Mouse (Mus musculus) ES-E14 (cell line): ENCODE data around the gene Fzd7. TPM values are rescaled to one million over a fixed set of nuclear protein-coding genes. Genes with fewer than 3 reads are reported as not detected.
A peak's percentile ranks its signal among the peaks of the same experiment; 100 is the strongest.

Source experiments
- DNase-seq: peaks from one replicate; pipeline ENCODE4 v3.0.0-alpha.2; 2013; ENCODE audit warnings: low read depth, low spot score
- H3K27ac ChIP-seq: 2 replicates; pipeline ENCODE4 v1.5.1; 2012; ENCODE audit warnings: low read depth, mild to moderate bottlenecking, low read length, moderate library complexity, mixed read lengths; ENCODE audit not compliant: poor library complexity, insufficient read depth, severe bottlenecking
- H3K36me3 ChIP-seq: 2 replicates; pipeline ENCODE4 v1.6.1; 2012; ENCODE audit warnings: mild to moderate bottlenecking, low read length, moderate library complexity, mixed read lengths; ENCODE audit not compliant: control insufficient read depth, poor library complexity, insufficient read depth, severe bottlenecking
- H3K4me1 ChIP-seq, 2 experiments: fragments of 150-350 bp in 1 of 2; sonication (generic) in 1 of 2; 2 replicates each; pipeline ENCODE4 v1.6.1; 2012; ENCODE audit warnings: low read length in 2 of 2, mild to moderate bottlenecking in 1 of 2, mixed read lengths in 1 of 2; ENCODE audit not compliant: control insufficient read depth in 2 of 2, insufficient read depth in 2 of 2, poor library complexity in 1 of 2
- H3K4me3 ChIP-seq, 2 experiments: fragments of 150-350 bp in 1 of 2; sonication (generic) in 1 of 2; 2 replicates each; pipeline ENCODE4 v1.5.1; 2012; ENCODE audit warnings: low read length in 2 of 2, low read depth in 1 of 2, mild to moderate bottlenecking in 1 of 2, mixed read lengths in 1 of 2; ENCODE audit not compliant: insufficient read depth in 1 of 2, poor library complexity in 1 of 2, severe bottlenecking in 1 of 2
- H3K9ac ChIP-seq: 2 replicates; pipeline ENCODE4 v1.6.1; 2012; ENCODE audit warnings: low read depth, mild to moderate bottlenecking, low read length, mixed read lengths; ENCODE audit not compliant: poor library complexity, insufficient read depth, severe bottlenecking
- H3K9me3 ChIP-seq: fragments of 150-350 bp; sonication (generic); 2 replicates; pipeline ENCODE4 v1.6.1; 2012; ENCODE audit warnings: low read depth, mild to moderate bottlenecking, low read length; ENCODE audit not compliant: control insufficient read depth, insufficient read depth
- CHD2 ChIP-seq: IDR thresholded peaks from 2 replicates; pipeline ENCODE4 v1.6.1; 2014; ENCODE audit warnings: mild to moderate bottlenecking, low read depth, low read length, inconsistent platforms
- HCFC1 ChIP-seq: IDR thresholded peaks from 2 replicates; pipeline ENCODE4 v1.6.1; 2012; ENCODE audit warnings: low read length, inconsistent platforms, borderline replicate concordance; ENCODE audit not compliant: insufficient read depth
- MAFK ChIP-seq: IDR thresholded peaks from 2 replicates; pipeline ENCODE4 v1.6.1; 2014; ENCODE audit warnings: mild to moderate bottlenecking, low read depth, low read length, inconsistent platforms; ENCODE audit not compliant: insufficient read depth
- ZC3H11A ChIP-seq: IDR thresholded peaks from 2 replicates; pipeline ENCODE4 v1.6.1; 2012; ENCODE audit warnings: low read depth, mild to moderate bottlenecking, inconsistent platforms, low read length, borderline replicate concordance
- ZNF384 ChIP-seq: IDR thresholded peaks from 2 replicates; pipeline ENCODE4 v1.6.1; 2012; ENCODE audit warnings: low read depth, low read length, inconsistent platforms
- in situ Hi-C, 2 experiments: fragments of 600-800 bp; cut with MboI; formaldehyde crosslinking; loops; one replicate each; pipeline ENCODE4 v1.15.1; 2025; ENCODE audit warnings: low sequenced_read_pairs in 2 of 2, inconsistent platforms in 1 of 2; ENCODE audit not compliant: unreplicated experiment in 2 of 2
- total RNA-seq: library from RNA; depleted of rRNA; stranded (reverse); fragments of 300-350 nt; gene quantifications from 2 replicates; pipeline ENCODE4 v1.2.3, GENCODE M21; 2012

Gene Fzd7
- total RNA-seq, 1 experiment: 57.9 TPM

- no peak for TF ChIP-seq MAFK
- DNase-seq: no peak
- Histone ChIP-seq H3K9me3 (no peaks in the 10 kb centered on the region), H3K4me1 (no peaks in the 10 kb centered on the region), H3K36me3 (no peaks in the 10 kb centered on the region), H3K4me3 (no peak overlapping the region), H3K27ac (no peak overlapping the region), H3K9ac (no peak overlapping the region)
- in situ Hi-C loops: no loop called here
Measured at GRCm38 (mm10) chr1:59499327-59499726, 17.1 kb downstream of the Fzd7 start.

GRCm38 (mm10) chr1:59502355-59502754 is 20.1 kb downstream of the Fzd7 start:
- in situ Hi-C loops: no loop called here
- no peak overlapping the region for H3K4me3 ChIP-seq
- no peaks in the 10 kb centered on the region for H3K36me3 ChIP-seq
- H3K9me3 ChIP-seq: no peaks in the 10 kb centered on the region
- no peak for TF ChIP-seq ZC3H11A
- no peak for TF ChIP-seq ZNF384
- no peak for TF ChIP-seq CHD2
- TF ChIP-seq HCFC1: no peak
- TF ChIP-seq MAFK: no peak
- no peak overlapping the region for H3K9ac ChIP-seq
- no peaks in the 10 kb centered on the region for H3K4me1 ChIP-seq
- DNase-seq: no peak
- no peak overlapping the region for H3K27ac ChIP-seq

- in situ Hi-C loops: no loop called here
- H3K27ac ChIP-seq: no peak overlapping the region
- no peak for TF ChIP-seq ZC3H11A
- TF ChIP-seq MAFK: no peak
- TF ChIP-seq HCFC1: no peak
- TF ChIP-seq CHD2: no peak
- TF ChIP-seq ZNF384: no peak
Measured at GRCm38 (mm10) chr1:59503659-59504301, 21.6 kb downstream of the Fzd7 start.

GRCm38 (mm10) chr1:59504302-59504700 is 22.1 kb downstream of the Fzd7 start:
- no peaks in the 10 kb centered on the region for H3K9me3 ChIP-seq
- H3K36me3 ChIP-seq: no peaks in the 10 kb centered on the region
- H3K9ac ChIP-seq: no peak overlapping the region
- no peak for DNase-seq
- TF ChIP-seq ZC3H11A (no peak), CHD2 (no peak), MAFK (no peak), ZNF384 (no peak), HCFC1 (no peak)
- peaks cover 0 to 4% of the 10 kb centered on the region in 2 experiments; a peak in 1 of 4 replicates for H3K4me1 ChIP-seq
- H3K4me3 ChIP-seq: no peak overlapping the region
- in situ Hi-C loops: no loop called here
- H3K27ac ChIP-seq: no peak overlapping the region

More at GRCm38 (mm10) chr1:59503659-59504301, 21.6 kb downstream of the Fzd7 start:
- Histone ChIP-seq H3K4me3 (no peak overlapping the region), H3K9ac (no peak overlapping the region), H3K9me3 (no peaks in the 10 kb centered on the region), H3K36me3 (no peaks in the 10 kb centered on the region), H3K4me1 (peaks cover 0 to 3% of the 10 kb centered on the region in 2 experiments; a peak in 1 of 4 replicates)
- DNase-seq: no peak

- H3K9me3 ChIP-seq: no peaks in the 10 kb centered on the region
- no peak for DNase-seq
- peak overlapping the region; percentile 31; the same call in 1 of the 2 replicates for H3K9ac ChIP-seq
- in situ Hi-C loops: no loop called here
- H3K4me1 ChIP-seq: peaks cover 0 to 4% of the 10 kb centered on the region in 2 experiments; a peak in 1 of 4 replicates
- no peak for TF ChIP-seq ZNF384
- TF ChIP-seq MAFK: no peak
- TF ChIP-seq HCFC1: no peak
- no peak for TF ChIP-seq CHD2
- TF ChIP-seq ZC3H11A: no peak
- H3K4me3 ChIP-seq: no peak overlapping the region
- H3K36me3 ChIP-seq: no peaks in the 10 kb centered on the region
- H3K27ac ChIP-seq: no peak overlapping the region
Measured at GRCm38 (mm10) chr1:59508463-59509139, 26.4 kb downstream of the Fzd7 start.
